Mouse (Mus musculus) limb, embryonic 12.5 days (tissue): ENCODE data around the gene Serpina12. TPM values are rescaled to one million over a fixed set of nuclear protein-coding genes. Genes with fewer than 3 reads are reported as not detected.

Experiments used
- ATAC-seq: fragments of 200-750 bp; cut with Nextera tagmentation; 2 replicates; pipeline ENCODE4 v1.8.0; 2017; ENCODE audit warnings: low read depth, moderate TSS enrichment; ENCODE audit not compliant: insufficient number of reproducible peaks, insufficient read depth, low FRiP score, low TSS enrichment
- H3K27ac ChIP-seq: fragments of 300-500 bp; sonication (generic); 2 replicates; pipeline ENCODE4 v1.5.1; 2016; ENCODE audit warnings: mild to moderate bottlenecking, moderate library complexity
- H3K27me3 ChIP-seq: fragments of 300-500 bp; sonication (generic); 2 replicates; pipeline ENCODE4 v1.6.1; 2016; ENCODE audit warnings: mild to moderate bottlenecking, moderate library complexity
- H3K36me3 ChIP-seq: fragments of 300-500 bp; sonication (generic); 2 replicates; pipeline ENCODE4 v1.6.1; 2016; ENCODE audit warnings: mild to moderate bottlenecking, moderate library complexity
- H3K4me1 ChIP-seq: fragments of 300-500 bp; sonication (generic); replicated peaks from 2 replicates; pipeline ENCODE4 v1.6.1; 2016
- H3K4me2 ChIP-seq: fragments of 300-500 bp; sonication (generic); 2 replicates; pipeline ENCODE4 v1.6.1; 2016; ENCODE audit warnings: mild to moderate bottlenecking, moderate library complexity
- H3K4me3 ChIP-seq: fragments of 300-500 bp; sonication (generic); replicated peaks from 2 replicates; pipeline ENCODE4 v1.5.1; 2016; ENCODE audit warnings: mild to moderate bottlenecking
- H3K9ac ChIP-seq: fragments of 300-500 bp; sonication (generic); replicated peaks from 2 replicates; pipeline ENCODE4 v1.6.1; 2016; ENCODE audit warnings: mild to moderate bottlenecking, moderate library complexity
- H3K9me3 ChIP-seq: fragments of 300-500 bp; sonication (generic); 2 replicates; pipeline ENCODE4 v1.6.1; 2016; ENCODE audit warnings: mild to moderate bottlenecking, moderate library complexity
- WGBS: fragments of 180-500 bp; shearing (Covaris S2); methylation state at CpG from one replicate; pipeline ENCODE4 v1.1.7; 2016; 5-methylcytosine and 5-hydroxymethylcytosine counted together
- polyA plus RNA-seq: library from polyadenylated mRNA; unstranded; fragments of >200 nt; fragmentation: Nextera tagmentation; extraction: Ambion mirVana; gene quantifications from 2 replicates; pipeline ENCODE4 v1.2.1, GENCODE M21; 2016

Serpina12 gene
- polyA plus RNA-seq, 1 experiment from 2014 or later = not detected

GRCm38 (mm10) chr12:103985868-103986267 lies 58.4 kb downstream of the Serpina12 start:
- H3K4me2 ChIP-seq = no peak overlapping the region
- no peak for ATAC-seq
- H3K4me1 ChIP-seq = no peaks in the 10 kb centered on the region
- H3K27ac ChIP-seq = no peak overlapping the region
- no peaks in the 10 kb centered on the region for H3K36me3 ChIP-seq
- H3K9me3 ChIP-seq = no peaks in the 10 kb centered on the region
- H3K27me3 ChIP-seq = peaks cover 5% of the 10 kb centered on the region; the same call in 1 of the 2 replicates
- WGBS = 67% methylated on average over 5 of the region's 5 CpGs
- no peak overlapping the region for H3K4me3 ChIP-seq
- no peak overlapping the region for H3K9ac ChIP-seq

- H3K4me2 ChIP-seq = no peak overlapping the region
- WGBS = 56% methylated on average over 4 of the region's 4 CpGs
Observed at GRCm38 (mm10) chr12:103984935-103985334, 59.3 kb downstream of the Serpina12 start.

GRCm38 (mm10) chr12:103981646-103982360 lies 62.4 kb downstream of the Serpina12 start:
- Histone ChIP-seq H3K4me2 (no peak overlapping the region), H3K9me3 (no peaks in the 10 kb centered on the region), H3K36me3 (no peaks in the 10 kb centered on the region), H3K4me3 (no peak overlapping the region), H3K4me1 (no peaks in the 10 kb centered on the region), H3K9ac (no peak overlapping the region), H3K27ac (no peak overlapping the region), H3K27me3 (no peaks in the 10 kb centered on the region)
- 79% methylated on average over 7 of the region's 7 CpGs for WGBS
- ATAC-seq = no peak

More at GRCm38 (mm10) chr12:103984935-103985334, 59.3 kb downstream of the Serpina12 start:
- Histone ChIP-seq H3K4me3 (no peak overlapping the region), H3K27ac (no peak overlapping the region), H3K9me3 (no peaks in the 10 kb centered on the region), H3K9ac (no peak overlapping the region), H3K27me3 (peaks cover 5% of the 10 kb centered on the region; the same call in 1 of the 2 replicates), H3K4me1 (no peaks in the 10 kb centered on the region), H3K36me3 (no peaks in the 10 kb centered on the region)
- no peak for ATAC-seq

Other genes with a start within 250 kb of the Serpina12 start
- gene Serpina1b, start 214.1 kb downstream of the Serpina12 start, polyA plus RNA-seq = 0.50 TPM in 1 of 2 replicates, not detected in the other
- not detected in 2 replicates for gene Serpina1a, start 180.9 kb downstream of the Serpina12 start, polyA plus RNA-seq
- gene Serpina1c, start 139.6 kb downstream of the Serpina12 start, polyA plus RNA-seq = not detected in 2 replicates
- not detected in 2 replicates for gene Serpina1e, start 85.5 kb downstream of the Serpina12 start, polyA plus RNA-seq
- gene Serpina11, start 54.5 kb downstream of the Serpina12 start, polyA plus RNA-seq = not detected in 2 replicates
- not detected in 2 replicates for gene Serpina9, start 30.7 kb downstream of the Serpina12 start, polyA plus RNA-seq
- gene Serpina5, start 56.7 kb upstream of the Serpina12 start, polyA plus RNA-seq = not detected in 2 replicates
- gene Serpina3a, start 68.3 kb upstream of the Serpina12 start, polyA plus RNA-seq = not detected in 2 replicates
- gene Serpina3b, start 83.6 kb upstream of the Serpina12 start, polyA plus RNA-seq = not detected in 2 replicates
- gene Serpina3c, start 109.4 kb upstream of the Serpina12 start, polyA plus RNA-seq = not detected in 2 replicates
- gene Serpina3f, start 170.1 kb upstream of the Serpina12 start, polyA plus RNA-seq = not detected in 2 replicates
- gene Serpina3g, start 191.8 kb upstream of the Serpina12 start, polyA plus RNA-seq = 0.26 and 0.42 TPM in 2 replicates
- 0.15 and 0.21 TPM in 2 replicates for gene Serpina3i, start 218.7 kb upstream of the Serpina12 start, polyA plus RNA-seq